Mouse (Mus musculus) hindbrain, postnatal 0 days (tissue): ENCODE measurements at regions not wholly inside any gene's neighbourhood (a gene's known extent, or its start where the extent isn't known, plus 50 kb on each side); places are given as distances from the start of the nearest gene placed in this dataset.

Source experiments
- ATAC-seq: fragments of 200-750 bp; cut with Nextera tagmentation; 2 replicates; pipeline ENCODE4 v1.8.0; 2017; ENCODE audit warnings: mild to moderate bottlenecking, moderate TSS enrichment, moderate library complexity
- DNase-seq: peaks from one replicate; pipeline ENCODE4 v3.0.0-alpha.2; 2015; ENCODE audit warnings: low spot score
- H3K27ac ChIP-seq: fragments of 300-500 bp; sonication (generic); 2 replicates; pipeline ENCODE4 v1.5.1; 2014; ENCODE audit warnings: mild to moderate bottlenecking
- H3K27me3 ChIP-seq: fragments of 300-500 bp; sonication (generic); 2 replicates; pipeline ENCODE4 v1.6.1; 2014; ENCODE audit warnings: low read length, mixed read lengths; ENCODE audit not compliant: insufficient read depth
- H3K36me3 ChIP-seq: fragments of 300-500 bp; sonication (generic); 2 replicates; pipeline ENCODE4 v1.6.1; 2014; ENCODE audit warnings: low read length, mixed read lengths; ENCODE audit not compliant: insufficient read depth
- H3K4me1 ChIP-seq: fragments of 300-500 bp; sonication (generic); 2 replicates; pipeline ENCODE4 v1.6.1; 2014; ENCODE audit warnings: antibody characterized with exemption, low read length, mixed read lengths; ENCODE audit not compliant: insufficient read depth
- H3K4me2 ChIP-seq: fragments of 300-500 bp; sonication (generic); 2 replicates; pipeline ENCODE4 v1.6.1; 2014; ENCODE audit warnings: low read depth, mild to moderate bottlenecking, low read length, moderate library complexity, mixed read lengths
- H3K4me3 ChIP-seq: fragments of 300-500 bp; sonication (generic); 2 replicates; pipeline ENCODE4 v1.5.1; 2014; ENCODE audit warnings: low read length
- H3K9ac ChIP-seq: fragments of 300-500 bp; sonication (generic); replicated peaks from 2 replicates; pipeline ENCODE4 v1.6.1; 2014; ENCODE audit warnings: mild to moderate bottlenecking, low read length, moderate library complexity, mixed read lengths
- H3K9me3 ChIP-seq: fragments of 300-500 bp; sonication (generic); 2 replicates; pipeline ENCODE4 v1.6.1; 2016; ENCODE audit warnings: low read length, mixed read lengths
- CTCF ChIP-seq: IDR thresholded peaks from 2 replicates; pipeline ENCODE4 v1.5.1; 2016; ENCODE audit warnings: antibody characterized with exemption, control low read depth, low read depth
- WGBS: fragments of 180-500 bp; shearing (Covaris S2); extraction: QIAGEN DNeasy Blood & Tissue Kit; methylation state at CpG from one replicate; pipeline ENCODE4 v1.1.7; 2014; 5-methylcytosine and 5-hydroxymethylcytosine counted together

GRCm38 (mm10) chr3:109273802-109274155 lies 66.7 kb upstream of the Vav3 start:
- no peaks in the 10 kb centered on the region for H3K27me3 ChIP-seq
- no peak for TF ChIP-seq CTCF
- no peak overlapping the region for H3K4me2 ChIP-seq
- H3K27ac ChIP-seq: no peak overlapping the region
- no peaks in the 10 kb centered on the region for H3K4me1 ChIP-seq
- DNase-seq (no peak), ATAC-seq (no peak)
- 71% methylated on average over 4 of the region's 4 CpGs for WGBS
- H3K4me3 ChIP-seq: no peak overlapping the region
- no peaks in the 10 kb centered on the region for H3K36me3 ChIP-seq
- H3K9ac ChIP-seq: no peak overlapping the region
- H3K9me3 ChIP-seq: no peaks in the 10 kb centered on the region

GRCm38 (mm10) chr3:109279086-109279485 lies 61.4 kb upstream of the Vav3 start:
- WGBS: 38% methylated on average over 1 of the region's 1 CpGs
- no peak for DNase-seq
- H3K9me3 ChIP-seq: no peaks in the 10 kb centered on the region
- H3K9ac ChIP-seq: no peak overlapping the region
- TF ChIP-seq CTCF: no peak
- no peaks in the 10 kb centered on the region for H3K27me3 ChIP-seq
- H3K4me1 ChIP-seq: no peaks in the 10 kb centered on the region
- no peak for ATAC-seq
- no peak overlapping the region for H3K4me3 ChIP-seq
- H3K27ac ChIP-seq: no peak overlapping the region
- H3K4me2 ChIP-seq: no peak overlapping the region
- H3K36me3 ChIP-seq: no peaks in the 10 kb centered on the region

GRCm38 (mm10) chr3:109286590-109286989 lies 53.9 kb upstream of the Vav3 start:
- no peak for ATAC-seq

More at GRCm38 (mm10) chr3:109286590-109286989, 53.9 kb upstream of the Vav3 start:
- DNase-seq: no peak
- Histone ChIP-seq H3K4me3 (no peak overlapping the region), H3K4me2 (no peak overlapping the region), H3K9ac (no peak overlapping the region), H3K9me3 (no peaks in the 10 kb centered on the region; the same call in 1 of the 2 replicates), H3K27ac (no peak overlapping the region), H3K27me3 (no peaks in the 10 kb centered on the region), H3K4me1 (no peaks in the 10 kb centered on the region), H3K36me3 (no peaks in the 10 kb centered on the region)
- WGBS: 74% methylated on average over 1 of the region's 1 CpGs
- no peak for TF ChIP-seq CTCF
